Mouse (Mus musculus): ENCODE results near the gene 4933411K16Rik. TPM values are rescaled to one million over a fixed set of nuclear protein-coding genes. Genes with fewer than 3 reads are reported as not detected.

The 4933411K16Rik gene
- total RNA-seq (2021), result 1 to 10 TPM in 1 of 2 experiments, under 1 TPM in 1; 0.76 to 1.6 TPM

GRCm38 (mm10) chr19:42051948-42052347 is at the start of gene 4933411K16Rik:
Gene 4933411K16Rik, plus strand, starts transcription at chr19:42052248.
- DNase-seq (ENCODE audit: extremely low spot score in 1 of 2, low spot score in 1 of 2), result no peak

DNA sequence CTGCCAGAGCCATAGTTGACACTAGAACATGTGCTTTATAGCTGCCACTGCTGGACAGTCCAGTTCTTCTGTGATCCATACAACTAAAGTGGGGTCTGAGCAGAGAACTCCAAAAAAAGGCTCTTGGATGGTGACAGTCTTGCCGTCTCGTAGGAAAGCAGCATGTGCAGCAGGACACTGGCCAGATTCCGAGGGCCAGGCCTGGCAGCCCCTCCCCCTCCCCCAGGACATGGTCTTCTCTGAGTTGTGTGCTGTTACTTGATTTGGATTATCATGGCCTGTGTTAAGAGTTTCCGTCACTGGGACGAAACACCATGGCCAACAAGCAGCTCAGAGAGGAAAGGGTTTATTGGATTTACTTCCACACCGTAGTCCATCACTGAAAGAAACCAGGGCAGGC is 47.8 kb upstream of the 4933411K16Rik start:
- DNase-seq (ENCODE audit: extremely low spot score in 1 of 2, low spot score in 1 of 2), result no peak

GRCm38 (mm10) chr19:42005616-42006015 is 46.4 kb upstream of the 4933411K16Rik start:
- no peak for DNase-seq (ENCODE audit: extremely low spot score in 1 of 2, low spot score in 1 of 2)

DNA sequence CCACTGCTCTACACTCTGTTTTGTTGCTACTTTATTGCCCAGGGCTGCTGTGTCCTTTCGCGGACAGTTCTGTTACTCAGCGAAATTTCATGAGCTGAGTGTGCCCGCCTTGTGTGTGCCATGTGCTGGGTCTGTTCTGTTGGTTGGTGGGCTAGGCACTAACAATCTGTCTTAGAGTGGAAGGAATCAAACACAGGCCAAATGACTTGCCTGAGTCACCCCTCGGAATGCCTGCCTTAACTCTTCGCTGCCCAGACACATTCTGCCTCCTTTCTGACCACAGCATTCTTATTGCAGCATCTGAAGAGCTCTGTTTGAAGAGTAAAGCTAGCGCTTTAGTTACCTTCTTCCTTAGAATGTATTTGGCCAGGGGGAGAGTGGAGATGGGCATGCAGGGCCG is 45.5 kb upstream of the 4933411K16Rik start:
- DNase-seq (ENCODE audit: extremely low spot score in 1 of 2, low spot score in 1 of 2), result no peak

GRCm38 (mm10) chr19:42008586-42008985 is 43.5 kb upstream of the 4933411K16Rik start:
- no peak for DNase-seq (ENCODE audit: extremely low spot score in 1 of 2, low spot score in 1 of 2)

DNA sequence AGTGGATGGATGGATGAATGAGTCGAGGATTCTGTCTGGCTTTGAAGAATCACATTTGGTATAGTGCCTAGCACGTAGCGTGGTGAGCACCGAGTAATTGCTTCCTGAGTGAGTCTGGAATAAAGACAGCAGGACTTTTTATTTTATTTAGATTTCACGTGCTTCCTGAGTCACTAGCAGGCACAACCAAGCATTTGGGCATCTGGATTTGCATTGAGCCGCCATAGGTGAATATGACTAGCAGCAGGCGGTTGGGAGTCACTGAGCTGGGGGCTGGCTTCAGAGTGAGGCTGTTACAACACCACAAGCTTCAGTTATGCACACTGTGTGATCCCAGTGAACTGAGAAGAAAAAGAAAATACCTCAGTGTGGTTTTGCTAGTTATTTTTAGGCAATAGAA is 43.0 kb upstream of the 4933411K16Rik start:
- DNase-seq (ENCODE audit: extremely low spot score in 1 of 2, low spot score in 1 of 2), result no peak

- no peak for DNase-seq (ENCODE audit: extremely low spot score in 1 of 2, low spot score in 1 of 2)
Observed at GRCm38 (mm10) chr19:42010436-42010835, 41.6 kb upstream of the 4933411K16Rik start.

- DNase-seq (ENCODE audit: extremely low spot score in 1 of 2, low spot score in 1 of 2), result no peak
Observed at GRCm38 (mm10) chr19:42011123-42011522, 40.9 kb upstream of the 4933411K16Rik start.

DNA sequence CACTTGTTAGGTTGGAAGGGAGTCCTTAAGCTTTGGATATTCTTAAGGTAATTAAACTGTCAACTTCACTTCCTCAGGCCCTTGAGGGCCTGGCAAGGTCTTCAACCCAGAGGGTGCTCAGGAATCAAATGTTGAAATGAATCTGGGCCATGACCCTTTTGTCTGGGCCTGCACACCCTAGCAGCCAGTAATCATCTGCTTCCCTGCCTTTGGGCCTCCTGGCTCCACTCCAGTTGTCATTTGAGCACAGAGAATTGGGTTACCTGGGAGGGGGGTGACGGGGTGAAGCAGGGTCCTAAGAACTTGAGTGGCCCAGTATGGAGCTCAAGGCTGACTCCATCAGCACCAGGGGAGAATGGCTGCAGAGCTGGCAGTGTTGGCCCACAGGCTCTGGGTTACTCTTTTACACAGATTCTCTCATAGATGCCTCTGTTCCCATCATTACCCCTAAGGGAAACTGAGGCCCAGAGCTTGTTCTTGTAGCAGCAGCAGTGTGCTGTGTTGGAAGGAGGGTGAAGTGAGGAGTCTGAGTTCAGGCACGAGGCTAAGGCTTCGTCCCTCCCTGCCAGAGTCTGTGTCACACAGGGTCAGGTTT is 37.7 kb upstream of the 4933411K16Rik start:
- DNase-seq (ENCODE audit: extremely low spot score in 1 of 2, low spot score in 1 of 2), result no peak

GRCm38 (mm10) chr19:42015001-42015400 is 37.0 kb upstream of the 4933411K16Rik start:
- no peak for DNase-seq (ENCODE audit: extremely low spot score in 1 of 2, low spot score in 1 of 2)

DNA sequence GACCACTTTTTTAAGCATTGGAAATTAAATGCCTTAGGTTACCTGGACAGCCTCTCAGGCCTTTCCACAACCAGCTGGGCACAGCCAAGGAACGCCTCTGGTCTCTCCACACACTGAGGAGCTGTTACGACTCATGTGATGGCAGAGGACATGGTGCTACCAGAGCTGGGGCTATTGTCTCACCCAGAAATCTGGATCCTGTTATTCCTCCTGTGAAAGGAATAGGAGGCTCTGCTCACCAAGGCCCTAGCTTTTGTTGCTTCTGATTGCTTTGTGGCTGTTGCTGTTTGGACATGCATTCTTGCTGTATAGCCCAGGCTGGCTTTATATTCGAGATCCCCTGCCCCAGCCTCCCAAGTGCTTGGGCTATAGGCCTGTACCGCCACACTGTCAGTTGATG is 35.8 kb upstream of the 4933411K16Rik start:
- DNase-seq (ENCODE audit: extremely low spot score in 1 of 2, low spot score in 1 of 2), result no peak

GRCm38 (mm10) chr19:42016840-42017239 is 35.2 kb upstream of the 4933411K16Rik start:
- peak in 1 of 2 experiments; percentile 17 for DNase-seq (ENCODE audit: extremely low spot score in 1 of 2, low spot score in 1 of 2)

DNA sequence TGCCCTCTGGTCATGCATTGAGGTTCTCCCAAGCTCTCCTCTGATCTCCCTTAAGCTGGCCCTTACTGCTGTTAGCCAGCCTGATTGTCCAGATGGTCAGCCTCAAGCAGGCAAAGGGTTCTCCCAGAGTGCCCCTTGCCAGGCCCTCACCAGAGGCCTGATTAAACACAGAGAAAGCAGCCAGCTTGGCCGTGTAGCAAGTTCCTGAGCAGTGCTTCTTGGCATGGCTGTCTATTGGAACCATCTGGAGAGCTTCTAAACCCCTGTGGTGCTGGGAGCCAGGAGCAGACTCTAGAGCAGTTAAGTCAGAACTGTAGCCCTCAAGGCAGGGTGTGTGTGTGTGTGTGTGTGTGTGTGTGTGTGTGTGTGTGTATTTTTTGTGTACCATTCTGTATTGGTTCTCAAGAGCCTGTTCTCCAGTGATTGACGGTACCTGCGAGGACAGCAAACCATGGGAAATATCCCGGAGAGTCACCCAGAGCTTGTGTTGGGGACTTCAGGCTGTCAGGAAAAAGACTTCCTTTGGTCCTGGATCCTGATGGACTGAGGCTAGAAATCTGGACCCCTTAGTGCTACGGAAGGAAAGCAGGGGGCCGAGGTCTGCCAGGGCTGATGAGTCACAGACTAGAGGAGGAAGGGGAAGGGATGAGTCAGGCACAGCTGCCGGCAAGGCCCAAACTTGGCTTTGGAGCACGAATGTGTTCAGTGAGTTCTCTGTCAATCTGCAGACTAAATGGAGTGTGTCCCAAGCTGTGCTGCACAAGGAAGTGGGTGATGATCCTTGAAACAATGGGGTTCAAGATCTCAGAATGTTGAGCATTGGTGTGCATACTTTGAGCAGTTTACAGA is 34.4 kb upstream of the 4933411K16Rik start:
- peak; percentile 19 to 24 for DNase-seq (ENCODE audit: extremely low spot score in 1 of 2, low spot score in 1 of 2)

DNA sequence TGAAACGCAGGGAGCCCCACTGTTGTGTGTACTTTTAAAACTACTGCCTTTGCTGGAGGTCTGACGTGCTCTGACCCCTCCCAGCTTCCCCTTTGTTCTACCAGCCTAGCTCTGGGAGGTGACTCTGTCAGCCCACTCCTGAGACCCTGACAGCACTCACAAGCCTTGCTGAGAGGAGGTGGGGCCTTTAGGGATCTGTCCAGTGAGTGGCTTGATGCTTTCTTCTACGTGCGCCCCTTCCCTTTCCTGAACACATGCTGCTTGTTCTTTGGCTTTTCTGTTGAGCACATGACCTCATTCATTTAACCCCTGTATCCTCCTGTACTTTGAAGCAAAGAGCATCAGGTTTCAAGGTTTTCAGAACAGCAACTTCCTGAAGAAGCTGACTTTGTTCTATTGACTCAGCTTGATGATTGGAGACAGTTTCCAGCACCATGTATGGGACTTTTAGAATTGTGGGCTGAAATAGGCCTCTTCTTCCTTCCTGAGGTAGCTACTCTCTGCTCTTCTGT is 33.0 kb upstream of the 4933411K16Rik start:
- no peak for DNase-seq (ENCODE audit: extremely low spot score in 1 of 2, low spot score in 1 of 2)

DNA sequence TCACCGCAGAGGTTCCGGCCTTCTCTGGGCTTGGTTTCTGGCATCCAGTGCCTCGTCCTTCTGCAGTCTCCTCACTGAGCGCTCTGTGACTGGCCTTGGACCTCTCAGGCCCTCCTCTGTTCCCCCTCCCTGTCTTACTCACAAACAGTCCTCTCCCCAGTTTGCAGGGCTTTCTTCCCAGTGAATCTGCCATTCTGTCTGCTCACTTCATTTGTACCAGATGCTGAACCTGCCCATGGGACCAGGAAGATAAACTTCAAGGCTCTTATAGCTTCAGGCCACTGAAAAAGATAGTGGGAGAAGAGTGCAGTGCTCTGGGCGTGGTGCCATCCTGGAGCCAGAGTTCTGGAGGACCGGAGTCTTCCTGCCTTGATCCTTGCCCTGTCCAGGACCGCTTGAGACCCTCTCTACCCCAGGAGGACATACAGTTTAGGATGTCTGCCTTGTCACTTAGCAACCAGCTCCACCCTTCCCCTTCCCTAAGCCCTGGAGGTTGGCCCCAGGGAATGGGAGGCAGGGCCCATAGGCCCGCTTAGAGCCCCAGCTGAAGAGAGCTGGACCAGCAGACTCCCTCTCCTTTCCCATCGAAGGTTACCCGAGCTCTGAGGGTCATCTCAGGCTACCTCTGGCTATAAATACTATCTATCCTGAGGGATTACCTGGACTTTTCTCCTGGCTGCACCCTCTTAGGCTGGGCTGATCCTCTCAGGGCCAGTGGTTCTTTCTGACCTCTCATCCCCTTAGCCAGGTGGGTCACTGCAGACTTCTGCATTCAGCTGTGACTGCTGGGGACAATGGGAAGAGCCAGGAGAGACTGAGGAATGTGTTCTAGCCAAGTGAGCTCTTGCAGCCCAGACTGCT is 30.1 kb upstream of the 4933411K16Rik start:
- DNase-seq (ENCODE audit: extremely low spot score in 1 of 2, low spot score in 1 of 2), result no peak

- DNase-seq (ENCODE audit: extremely low spot score in 1 of 2, low spot score in 1 of 2), result no peak
Observed at GRCm38 (mm10) chr19:42022542-42022848, 29.6 kb upstream of the 4933411K16Rik start.

DNA sequence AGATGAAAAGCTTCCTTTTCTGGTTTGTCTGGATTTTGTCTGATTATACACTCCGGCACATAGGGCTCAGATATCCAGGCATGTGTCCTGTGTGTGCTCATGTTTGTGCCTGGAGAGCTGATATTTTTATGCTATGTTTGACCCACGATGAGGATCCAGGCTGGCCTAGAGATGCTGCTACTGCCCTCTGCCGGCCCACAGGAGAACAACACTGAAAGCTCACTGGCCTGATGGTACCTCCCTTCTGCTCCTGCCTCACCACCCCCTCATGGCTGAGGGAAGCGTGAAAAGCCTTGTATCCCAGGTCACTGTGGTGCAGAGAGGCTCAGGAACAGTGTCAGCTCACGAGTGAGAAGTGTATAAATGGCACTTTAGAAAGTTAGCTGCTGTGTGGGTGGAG is 25.9 kb upstream of the 4933411K16Rik start:
- DNase-seq (ENCODE audit: extremely low spot score in 1 of 2, low spot score in 1 of 2), result peak; percentile 76 to 89

DNA sequence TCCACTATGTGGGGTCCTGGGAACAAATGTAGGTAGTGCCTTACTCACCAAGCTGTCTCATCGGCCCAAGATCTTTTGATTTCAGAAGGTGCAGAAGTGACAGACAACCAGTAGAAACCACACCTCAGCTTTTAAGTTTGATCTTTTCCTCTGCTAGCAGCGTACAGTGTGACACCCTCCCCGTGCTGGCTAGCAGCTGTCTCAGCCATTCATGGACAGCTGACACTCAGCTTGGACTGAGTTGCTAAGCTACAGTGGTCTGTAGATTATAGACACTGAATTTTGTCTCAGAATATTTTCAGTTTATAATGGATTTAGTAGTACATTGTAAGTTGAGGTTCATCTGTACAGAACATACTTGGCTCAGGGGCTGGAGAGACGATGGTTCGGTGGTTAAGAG is 20.9 kb upstream of the 4933411K16Rik start:
- no peak for DNase-seq (ENCODE audit: extremely low spot score in 1 of 2, low spot score in 1 of 2)

GRCm38 (mm10) chr19:42033611-42034010 is 18.4 kb upstream of the 4933411K16Rik start:
- no peak for DNase-seq (ENCODE audit: extremely low spot score in 1 of 2, low spot score in 1 of 2)

- DNase-seq (ENCODE audit: extremely low spot score in 1 of 2, low spot score in 1 of 2), result peak; percentile 8 to 28
Observed at GRCm38 (mm10) chr19:42034146-42034775, 17.8 kb upstream of the 4933411K16Rik start.
